Mouse (Mus musculus) small intestine, adult 2 months (tissue): Measurements from ENCODE around the gene D430041D05Rik. TPM values are rescaled to one million over a fixed set of nuclear protein-coding genes. Genes with fewer than 3 reads are reported as not detected.

ENCODE experiments used
- H3K27ac ChIP-seq: fragments of 200-500 bp; 2 replicates; pipeline ENCODE4 v1.5.1; 2012; ENCODE audit warnings: low read depth, low read length, control low read depth, inconsistent platforms; ENCODE audit not compliant: insufficient read depth
- H3K27me3 ChIP-seq: fragments of 200-500 bp; 2 replicates; pipeline ENCODE4 v1.6.1; 2012; ENCODE audit warnings: mild to moderate bottlenecking, moderate library complexity, low read length, inconsistent platforms; ENCODE audit not compliant: control insufficient read depth, insufficient read depth
- H3K36me3 ChIP-seq: fragments of 200-500 bp; 2 replicates; pipeline ENCODE4 v1.6.1; 2012; ENCODE audit warnings: mild to moderate bottlenecking, low read length, control low read depth, inconsistent platforms; ENCODE audit not compliant: control insufficient read depth, insufficient read depth
- H3K4me1 ChIP-seq: fragments of 200-500 bp; 2 replicates; pipeline ENCODE4 v1.6.1; 2012; ENCODE audit warnings: low read length, inconsistent platforms, mixed read lengths; ENCODE audit not compliant: control insufficient read depth, insufficient read depth, insufficient read length
- H3K4me3 ChIP-seq: fragments of 200-500 bp; 2 replicates; pipeline ENCODE4 v1.5.1; 2012; ENCODE audit warnings: low read depth, mild to moderate bottlenecking, control low read depth, inconsistent platforms, low read length, moderate library complexity
- CTCF ChIP-seq: fragments of 200-500 bp; IDR thresholded peaks from 2 replicates; pipeline ENCODE4 v1.5.1; 2012; ENCODE audit warnings: low read depth, mild to moderate bottlenecking, control low read depth, inconsistent platforms, low read length, moderate library complexity, mixed read lengths; ENCODE audit not compliant: insufficient replicate concordance, insufficient read length; ENCODE audit errors: extremely low read depth
- POLR2A ChIP-seq: fragments of 200-500 bp; IDR thresholded peaks from 2 replicates; pipeline ENCODE4 v1.6.1; 2012; ENCODE audit warnings: low read depth, mild to moderate bottlenecking, control low read depth, inconsistent platforms, low read length, moderate library complexity
- WGBS: fragments of 180-500 bp; shearing (Covaris S2); methylation state at CpG from one replicate; pipeline ENCODE4 v1.1.7; 2018; 5-methylcytosine and 5-hydroxymethylcytosine counted together
- polyA plus RNA-seq: library from polyadenylated mRNA; depleted of rRNA; stranded (reverse); fragments of >200 nt; gene quantifications from 2 replicates; pipeline ENCODE4 v1.2.3, GENCODE M21; 2012

D430041D05Rik gene
- polyA plus RNA-seq, 1 experiment, result not detected

DNA sequence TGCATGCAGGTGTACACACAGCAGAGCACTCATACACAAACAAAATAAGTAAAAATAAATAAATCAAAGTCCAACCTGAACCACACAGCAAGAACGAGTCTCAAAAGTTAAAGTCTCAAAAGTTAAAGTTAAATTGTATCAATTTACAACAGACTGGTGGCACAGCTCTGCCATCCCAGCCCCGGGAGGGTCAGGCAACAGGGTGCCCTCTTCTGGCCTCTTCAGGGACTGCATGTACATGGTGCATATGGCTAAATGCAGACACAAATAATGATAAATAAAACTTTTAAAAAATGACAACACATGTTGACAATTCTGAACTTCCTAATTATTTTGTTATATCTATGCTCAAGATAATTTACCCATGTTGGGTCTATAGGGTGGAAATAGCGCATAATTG lies 279.8 kb downstream of the D430041D05Rik start:
- WGBS, result 59% methylated on average over 3 of the region's 3 CpGs
- TF ChIP-seq CTCF (peak; percentile 63; the same call in 1 of the 2 replicates), POLR2A (no peak)
- H3K36me3 ChIP-seq, result no peaks in the 10 kb centered on the region

DNA sequence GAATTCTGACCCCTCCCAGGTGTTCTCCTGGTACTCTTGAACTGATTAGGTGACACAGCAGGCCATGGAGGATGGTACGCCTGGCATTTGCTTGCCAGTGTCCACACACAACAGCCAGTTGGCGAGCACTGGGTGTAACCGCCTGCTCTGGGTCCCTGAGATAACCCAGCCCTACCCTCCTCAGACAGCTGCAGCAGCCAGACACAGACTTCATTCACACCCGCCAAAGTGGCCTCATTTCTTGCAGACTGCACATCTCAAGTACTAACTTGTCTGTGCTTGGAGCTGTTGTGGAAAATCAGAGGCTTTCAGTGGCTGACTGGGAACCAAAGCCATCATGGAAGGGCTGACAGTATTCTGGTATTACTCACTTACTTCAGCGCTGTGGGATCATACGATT lies 280.6 kb downstream of the D430041D05Rik start:
- whole genome bisulfite sequencing, result 33% methylated on average over 6 of the region's 6 CpGs
- Histone ChIP-seq H3K27ac (no peak overlapping the region), H3K4me1 (no peaks in the 10 kb centered on the region; the same call in 1 of the 2 replicates), H3K27me3 (peaks cover 4% of the 10 kb centered on the region; the same call in 1 of the 2 replicates), H3K4me3 (no peak overlapping the region), H3K36me3 (no peaks in the 10 kb centered on the region)
- no peak for TF ChIP-seq CTCF
- no peak for TF ChIP-seq POLR2A

More for the DNA sequence above, 279.8 kb downstream of the D430041D05Rik start:
- Histone ChIP-seq H3K27me3 (no peaks in the 10 kb centered on the region), H3K4me1 (no peaks in the 10 kb centered on the region; the same call in 1 of the 2 replicates), H3K4me3 (no peak overlapping the region), H3K27ac (no peak overlapping the region)

GRCm38 (mm10) chr2:104128803-104129531 lies 281.8 kb downstream of the D430041D05Rik start:
- TF ChIP-seq CTCF, result no peak
- no peak for TF ChIP-seq POLR2A
- Histone ChIP-seq H3K4me1 (no peaks in the 10 kb centered on the region; the same call in 1 of the 2 replicates), H3K4me3 (no peak overlapping the region), H3K36me3 (no peaks in the 10 kb centered on the region), H3K27me3 (peaks cover 4% of the 10 kb centered on the region; the same call in 1 of the 2 replicates), H3K27ac (no peak overlapping the region)
- 60% methylated on average over 13 of the region's 13 CpGs for WGBS

- H3K36me3 ChIP-seq, result no peaks in the 10 kb centered on the region
- H3K4me1 ChIP-seq, result peaks cover 3% of the 10 kb centered on the region
- no peak overlapping the region for H3K4me3 ChIP-seq
- peaks cover 10% of the 10 kb centered on the region for H3K27me3 ChIP-seq
- no peak overlapping the region for H3K27ac ChIP-seq
- WGBS, result 82% methylated on average over 5 of the region's 5 CpGs
- TF ChIP-seq POLR2A (no peak), CTCF (no peak)
Observed at GRCm38 (mm10) chr2:104124071-104124470, 286.7 kb downstream of the D430041D05Rik start.

DNA sequence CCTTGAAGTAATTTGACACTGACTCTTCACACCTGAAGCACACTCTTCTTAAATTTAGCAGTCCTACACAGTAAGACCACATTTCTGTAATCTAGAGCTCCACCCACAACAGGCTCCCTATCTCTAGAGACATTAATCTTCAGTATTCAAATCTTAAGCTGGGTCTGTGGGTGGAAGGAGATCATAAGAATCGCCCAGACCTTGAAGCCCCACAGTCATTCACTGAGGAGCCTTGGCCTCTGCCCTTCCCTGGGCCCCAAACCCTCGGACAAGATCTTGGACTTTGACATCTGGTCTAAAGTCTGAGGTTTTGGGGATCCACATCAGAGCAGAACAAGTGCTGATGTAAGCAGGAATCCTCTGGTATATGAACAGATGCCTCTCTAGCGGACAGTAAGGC lies 287.3 kb downstream of the D430041D05Rik start:
- TF ChIP-seq POLR2A (no peak), CTCF (no peak)
- 51% methylated on average over 3 of the region's 3 CpGs for WGBS
- H3K27me3 ChIP-seq, result peaks cover 10% of the 10 kb centered on the region
- peaks cover 3% of the 10 kb centered on the region for H3K4me1 ChIP-seq
- no peak overlapping the region for H3K27ac ChIP-seq
- H3K36me3 ChIP-seq, result no peaks in the 10 kb centered on the region
- no peak overlapping the region for H3K4me3 ChIP-seq

DNA sequence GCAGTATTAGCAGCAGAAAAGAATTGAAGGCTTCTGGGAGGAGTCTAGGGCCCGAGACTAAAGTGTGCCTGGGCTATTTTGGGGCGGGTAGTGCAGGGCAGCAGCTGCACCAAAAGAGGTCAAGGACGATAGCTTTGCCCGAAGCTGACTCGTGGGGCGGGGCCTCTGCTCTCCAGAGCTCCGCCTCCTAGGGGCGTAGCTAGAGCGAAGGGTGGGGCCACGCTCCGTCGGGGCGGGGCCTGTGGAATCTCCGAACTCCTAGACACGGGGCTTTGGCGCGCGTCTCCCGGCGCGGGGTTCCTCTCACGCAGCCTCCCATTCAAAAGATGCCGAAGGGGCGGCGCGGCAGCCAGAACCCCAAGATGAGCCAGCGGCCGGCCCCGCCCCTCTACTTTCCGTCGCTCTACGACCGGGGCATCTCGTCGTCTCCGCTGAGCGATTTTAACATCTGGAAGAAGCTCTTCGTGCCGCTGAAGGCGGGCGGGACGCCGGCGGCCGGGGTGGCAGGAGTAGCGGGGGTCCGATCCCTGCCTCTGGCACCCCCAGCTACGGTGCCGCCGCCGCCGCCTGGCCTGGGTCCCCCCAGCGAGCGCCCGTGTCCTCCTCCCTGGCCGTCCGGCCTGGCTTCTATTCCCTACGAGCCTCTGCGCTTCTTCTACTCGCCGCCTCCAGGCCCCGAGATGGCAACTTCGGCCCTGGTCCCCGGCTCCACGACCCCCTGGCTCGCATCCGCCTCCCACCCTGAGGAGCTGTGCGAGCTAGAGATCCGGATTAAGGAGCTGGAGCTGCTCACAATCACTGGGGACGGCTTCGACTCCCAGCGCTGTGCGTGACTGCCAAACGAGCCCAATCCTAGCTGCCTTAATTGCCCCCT lies 288.1 kb downstream of the D430041D05Rik start, which contains the start of gene A930018P22Rik:
Gene A930018P22Rik, plus strand, starts transcription at position 265 of the 874 bp plus-strand sequence.
- H3K27me3 ChIP-seq, result peaks cover 10% of the 10 kb centered on the region
- 1% methylated on average over 74 of the region's 74 CpGs for WGBS
- TF ChIP-seq POLR2A, result no peak
- TF ChIP-seq CTCF, result no peak

GRCm38 (mm10) chr2:104121681-104122504 lies 288.9 kb downstream of the D430041D05Rik start:
- peaks cover 3% of the 10 kb centered on the region for H3K4me1 ChIP-seq
- no peak for TF ChIP-seq CTCF
- no peak for TF ChIP-seq POLR2A
- H3K27ac ChIP-seq, result no peak overlapping the region
- peak overlapping the region; percentile 80 for H3K4me3 ChIP-seq
- no peaks in the 10 kb centered on the region for H3K36me3 ChIP-seq
- 54% methylated on average over 8 of the region's 8 CpGs for WGBS
- peaks cover 10% of the 10 kb centered on the region for H3K27me3 ChIP-seq

More for the DNA sequence above, 288.1 kb downstream of the D430041D05Rik start, which contains the start of gene A930018P22Rik:
- Histone ChIP-seq H3K27ac (no peak within 1 kb of the TSS), H3K4me3 (peak within 1 kb of the TSS; percentile 80), H3K36me3 (no peaks in the 10 kb centered on the region), H3K4me1 (peaks cover 3% of the 10 kb centered on the region)
